Mouse (Mus musculus): ENCODE results near the gene Cct6b.

DNA sequence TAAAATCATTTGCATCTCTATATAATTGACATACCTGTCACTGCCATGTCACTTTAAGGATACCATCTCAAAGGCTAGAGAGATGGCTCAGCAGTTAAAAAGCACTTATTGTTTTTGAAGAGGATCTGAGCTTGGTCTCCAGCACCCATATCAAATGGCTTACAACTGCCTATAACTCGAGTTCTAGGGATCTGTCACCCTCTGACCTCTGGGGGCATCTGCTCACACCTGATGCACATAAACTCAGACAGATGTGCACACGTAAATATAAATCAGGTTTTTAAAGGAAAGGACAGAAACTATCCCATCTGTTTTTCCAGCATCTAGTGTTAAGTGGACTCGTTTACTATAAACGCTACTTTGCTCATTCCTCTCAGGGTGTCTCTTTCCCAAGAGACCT lies 860 bp downstream of the Cct6b start:
- TF ChIP-seq CTCF (IDR thresholded peaks at IDR 0.05; ENCODE audit: control insufficient read depth, insufficient read depth, insufficient replicate concordance, low read depth, low read length) (no peak), POLR2A (IDR thresholded peaks at IDR 0.05; ENCODE audit: control insufficient read depth, low read depth, low read length) (no peak)
